Mouse (Mus musculus): ENCODE data around the gene Slc1a2. TPM values are rescaled to one million over a fixed set of nuclear protein-coding genes. Genes with fewer than 3 reads are reported as not detected.

Slc1a2 gene
- total and polyA plus RNA-seq, 3 experiments, result 1.3 to 1.6 (median 1.3) TPM

GRCm38 (mm10) chr2:102809436-102809835, 151.0 kb downstream of the Slc1a2 start:
- TF ChIP-seq POLR2AphosphoS2 (IDR thresholded peaks at IDR 0.05; ENCODE audit: low read depth, low read length) (peak; percentile 15; the same call in 1 of the 2 replicates), PAX5 (IDR thresholded peaks at IDR 0.05; ENCODE audit: low read length) (no peak)
- H3K27ac ChIP-seq (ENCODE audit: insufficient read depth, low read depth), result no peak overlapping the region
- dilution Hi-C loops (cut with MboI; ENCODE audit: extremely low pct_ligation_motif_present, extremely low pct_unique_long_range_greater_than_20kb, low sequenced_read_pairs), result no loop called here
- H3K4me2 ChIP-seq (ENCODE audit: insufficient read depth, low read depth, poor library complexity, severe bottlenecking), result no peak overlapping the region
- no peaks in the 10 kb centered on the region for H3K79me2 ChIP-seq (replicated peaks; ENCODE audit: control insufficient read depth, extremely low read depth, insufficient read depth, poor library complexity, severe bottlenecking)
- H3K36me3 ChIP-seq (replicated peaks in 1 of 2; ENCODE audit: control insufficient read depth in 1 of 2, insufficient read depth in 1 of 2, low read length in 1 of 2), result peaks cover 30 to 41% of the 10 kb centered on the region in 2 experiments
- no peak overlapping the region for H3K4me3 ChIP-seq (replicated peaks in 1 of 3; ENCODE audit: low read depth in 2 of 3, low read length in 2 of 3, poor library complexity in 1 of 3)
- H3K9me3 ChIP-seq (replicated peaks; ENCODE audit: low read length), result no peaks in the 10 kb centered on the region
- H3K9ac ChIP-seq (ENCODE audit: insufficient read depth, low read depth), result no peak overlapping the region
- in situ Hi-C loops (cut with MboI; ENCODE audit: low pct_ligation_motif_present, low pct_unique_long_range_greater_than_20kb, low sequenced_read_pairs), result no loop called here
- peaks cover 0 to 39% of the 10 kb centered on the region in 2 experiments; a peak in 2 of 4 replicates for H3K4me1 ChIP-seq (ENCODE audit: control insufficient read depth in 1 of 2, insufficient read depth in 2 of 2)
- no peak for DNase-seq (ENCODE audit: extremely low read depth)
- no peaks in the 10 kb centered on the region for H3K27me3 ChIP-seq (replicated peaks)

- dilution Hi-C loops (cut with MboI; ENCODE audit: extremely low pct_ligation_motif_present, extremely low pct_unique_long_range_greater_than_20kb, low sequenced_read_pairs), result no loop called here
- in situ Hi-C loops (cut with MboI; ENCODE audit: low pct_ligation_motif_present, low pct_unique_long_range_greater_than_20kb, low sequenced_read_pairs), result no loop called here
- peaks cover 60 to 74% of the 10 kb centered on the region in 2 experiments for H3K36me3 ChIP-seq (replicated peaks in 1 of 2; ENCODE audit: control insufficient read depth in 1 of 2, insufficient read depth in 1 of 2, low read length in 1 of 2)
Observed at GRCm38 (mm10) chr2:102812756-102813155, 154.3 kb downstream of the Slc1a2 start.

GRCm38 (mm10) chr2:102815289-102815809, 156.9 kb downstream of the Slc1a2 start:
- Histone ChIP-seq H3K9me3 (replicated peaks; ENCODE audit: low read length) (no peaks in the 10 kb centered on the region), H3K4me3 (replicated peaks in 1 of 3; ENCODE audit: low read depth in 2 of 3, low read length in 2 of 3, poor library complexity in 1 of 3) (no peak overlapping the region), H3K4me1 (ENCODE audit: control insufficient read depth in 1 of 2, insufficient read depth in 2 of 2) (peaks cover 2 to 48% of the 10 kb centered on the region in 2 experiments; a peak in 2 of 4 replicates), H3K27me3 (replicated peaks) (no peaks in the 10 kb centered on the region), H3K36me3 (replicated peaks in 1 of 2; ENCODE audit: control insufficient read depth in 1 of 2, insufficient read depth in 1 of 2, low read length in 1 of 2) (peaks cover 78 to 97% of the 10 kb centered on the region in 2 experiments), H3K9ac (ENCODE audit: insufficient read depth, low read depth) (no peak overlapping the region), H3K79me2 (replicated peaks; ENCODE audit: control insufficient read depth, extremely low read depth, insufficient read depth, poor library complexity, severe bottlenecking) (no peaks in the 10 kb centered on the region), H3K4me2 (ENCODE audit: insufficient read depth, low read depth, poor library complexity, severe bottlenecking) (no peak overlapping the region), H3K27ac (ENCODE audit: insufficient read depth, low read depth) (peak overlapping the region; percentile 24; the same call in 1 of the 2 replicates)
- dilution Hi-C loops (cut with MboI; ENCODE audit: extremely low pct_ligation_motif_present, extremely low pct_unique_long_range_greater_than_20kb, low sequenced_read_pairs), result no loop called here
- no peak for TF ChIP-seq RCOR1 (conservative IDR thresholded peaks at IDR 0.05; ENCODE audit: low read depth, low read length)
- TF ChIP-seq ZNF384 (IDR thresholded peaks at IDR 0.05; ENCODE audit: low read depth, low read length), result no peak
- no peak for TF ChIP-seq JUND (conservative IDR thresholded peaks at IDR 0.05; ENCODE audit: low read depth, low read length)
- no peak for TF ChIP-seq ZMIZ1 (IDR thresholded peaks at IDR 0.05; ENCODE audit: low read depth, low read length)
- TF ChIP-seq RAD21 (IDR thresholded peaks at IDR 0.05; ENCODE audit: low read depth, low read length), result no peak
- no peak for TF ChIP-seq MAFK (IDR thresholded peaks at IDR 0.05; ENCODE audit: insufficient replicate concordance, low read length)
- no peak for TF ChIP-seq BHLHE40 (IDR thresholded peaks at IDR 0.05; ENCODE audit: low read depth, low read length)
- no peak for TF ChIP-seq TBP (conservative IDR thresholded peaks at IDR 0.05; ENCODE audit: low read depth, low read length)
- no peak for TF ChIP-seq IRF4 (IDR thresholded peaks at IDR 0.05; ENCODE audit: low read depth, low read length)
- TF ChIP-seq USF2 (conservative IDR thresholded peaks at IDR 0.05; ENCODE audit: low read depth, low read length), result no peak
- no peak for TF ChIP-seq PAX5 (IDR thresholded peaks at IDR 0.05; ENCODE audit: low read length)
- no peak for TF ChIP-seq CHD1 (IDR thresholded peaks at IDR 0.05; ENCODE audit: low read depth, low read length)
- no peak for TF ChIP-seq MYC (IDR thresholded peaks at IDR 0.05; ENCODE audit: low read depth, low read length)
- TF ChIP-seq POLR2AphosphoS2 (IDR thresholded peaks at IDR 0.05; ENCODE audit: low read depth, low read length), result no peak
- TF ChIP-seq MAX (IDR thresholded peaks at IDR 0.05; ENCODE audit: low read length), result no peak
- no peak for DNase-seq (ENCODE audit: extremely low read depth)
- in situ Hi-C loops (cut with MboI; ENCODE audit: low pct_ligation_motif_present, low pct_unique_long_range_greater_than_20kb, low sequenced_read_pairs), result no loop called here

More at GRCm38 (mm10) chr2:102812756-102813155, 154.3 kb downstream of the Slc1a2 start:
- Histone ChIP-seq H3K27me3 (replicated peaks) (no peaks in the 10 kb centered on the region), H3K4me2 (ENCODE audit: insufficient read depth, low read depth, poor library complexity, severe bottlenecking) (no peak overlapping the region), H3K4me3 (replicated peaks in 1 of 3; ENCODE audit: low read depth in 2 of 3, low read length in 2 of 3, poor library complexity in 1 of 3) (no peak overlapping the region), H3K79me2 (replicated peaks; ENCODE audit: control insufficient read depth, extremely low read depth, insufficient read depth, poor library complexity, severe bottlenecking) (no peaks in the 10 kb centered on the region), H3K9ac (ENCODE audit: insufficient read depth, low read depth) (no peak overlapping the region), H3K4me1 (ENCODE audit: control insufficient read depth in 1 of 2, insufficient read depth in 2 of 2) (peaks cover 2 to 65% of the 10 kb centered on the region in 2 experiments; a peak in 2 of 4 replicates), H3K9me3 (replicated peaks; ENCODE audit: low read length) (no peaks in the 10 kb centered on the region), H3K27ac (ENCODE audit: insufficient read depth, low read depth) (no peak overlapping the region)
- peak; percentile 37 for DNase-seq (ENCODE audit: extremely low read depth)
- no peak for TF ChIP-seq POLR2AphosphoS2 (IDR thresholded peaks at IDR 0.05; ENCODE audit: low read depth, low read length)
- TF ChIP-seq ELF1 (IDR thresholded peaks at IDR 0.05; ENCODE audit: low read depth, low read length), result no peak
- TF ChIP-seq IRF4 (IDR thresholded peaks at IDR 0.05; ENCODE audit: low read depth, low read length), result no peak
- TF ChIP-seq RAD21 (IDR thresholded peaks at IDR 0.05; ENCODE audit: low read depth, low read length), result no peak; the same call in 1 of the 2 replicates
- TF ChIP-seq ZMIZ1 (IDR thresholded peaks at IDR 0.05; ENCODE audit: low read depth, low read length), result no peak
- no peak for TF ChIP-seq TBP (conservative IDR thresholded peaks at IDR 0.05; ENCODE audit: low read depth, low read length)
- TF ChIP-seq JUND (conservative IDR thresholded peaks at IDR 0.05; ENCODE audit: low read depth, low read length), result no peak
- no peak for TF ChIP-seq MXI1 (IDR thresholded peaks at IDR 0.05; ENCODE audit: low read depth, low read length)
- TF ChIP-seq JUN (IDR thresholded peaks at IDR 0.05; ENCODE audit: insufficient read depth, low read depth, low read length), result no peak
- no peak for TF ChIP-seq USF2 (conservative IDR thresholded peaks at IDR 0.05; ENCODE audit: low read depth, low read length)
- TF ChIP-seq EP300 (IDR thresholded peaks at IDR 0.05; ENCODE audit: low read length), result no peak
- no peak for TF ChIP-seq ZKSCAN1 (IDR thresholded peaks at IDR 0.05; ENCODE audit: borderline replicate concordance, low read depth, low read length)
- TF ChIP-seq ZC3H11A (IDR thresholded peaks at IDR 0.05; ENCODE audit: low read depth, low read length), result no peak
- TF ChIP-seq BHLHE40 (IDR thresholded peaks at IDR 0.05; ENCODE audit: low read depth, low read length), result no peak
- no peak for TF ChIP-seq POLR2A (IDR thresholded peaks at IDR 0.05; ENCODE audit: low read depth, low read length)
- TF ChIP-seq GABPA (IDR thresholded peaks at IDR 0.05; ENCODE audit: insufficient replicate concordance, low read depth, low read length), result no peak
- TF ChIP-seq SMC3 (IDR thresholded peaks at IDR 0.05; ENCODE audit: low read depth, low read length), result no peak
- no peak for TF ChIP-seq KAT2A (IDR thresholded peaks at IDR 0.05; ENCODE audit: insufficient replicate concordance, low read length)
